Mouse (Mus musculus) embryonic facial prominence, embryonic 10.5 days (tissue): ENCODE results near the gene Gm13420. TPM values are rescaled to one million over a fixed set of nuclear protein-coding genes. Genes with fewer than 3 reads are reported as not detected.
"Not testable (repeated sequence)": the region's sequence is repeated elsewhere in the genome, so short reads cannot be mapped to it uniquely, and the experiment has no call there.

Source experiments
- DNase-seq: peaks from one replicate; pipeline ENCODE4 v3.0.0-alpha.2; 2017; ENCODE audit warnings: low spot score
- H3K27ac ChIP-seq: fragments of 300-500 bp; sonication (generic); replicated peaks from 2 replicates; pipeline ENCODE4 v1.5.1; 2016; ENCODE audit warnings: mild to moderate bottlenecking
- H3K27me3 ChIP-seq: fragments of 300-500 bp; sonication (generic); replicated peaks from 2 replicates; pipeline ENCODE4 v1.6.1; 2016; ENCODE audit warnings: low read depth, mild to moderate bottlenecking; ENCODE audit not compliant: poor library complexity, severe bottlenecking
- H3K36me3 ChIP-seq: fragments of 300-500 bp; sonication (generic); replicated peaks from 2 replicates; pipeline ENCODE4 v1.6.1; 2016; ENCODE audit warnings: mild to moderate bottlenecking, moderate library complexity
- H3K4me1 ChIP-seq: fragments of 300-500 bp; sonication (generic); 2 replicates; pipeline ENCODE4 v1.6.1; 2016
- H3K4me3 ChIP-seq: fragments of 300-500 bp; sonication (generic); 2 replicates; pipeline ENCODE4 v1.5.1; 2016; ENCODE audit warnings: mild to moderate bottlenecking, moderate library complexity
- H3K9me3 ChIP-seq: fragments of 300-500 bp; sonication (generic); 2 replicates; pipeline ENCODE4 v1.6.1; 2016; ENCODE audit warnings: mild to moderate bottlenecking
- WGBS: fragments of 180-500 bp; shearing (Covaris S2); methylation state at CpG from one replicate; pipeline ENCODE4 v1.1.7; 2016; 5-methylcytosine and 5-hydroxymethylcytosine counted together
- polyA plus RNA-seq: library from polyadenylated mRNA; unstranded; fragments of >200 nt; fragmentation: Nextera tagmentation; extraction: Ambion mirVana; gene quantifications from 2 replicates; pipeline ENCODE4 v1.2.1, GENCODE M21; 2016

Gm13420 gene
- not detected in 2 replicates for polyA plus RNA-seq

DNA sequence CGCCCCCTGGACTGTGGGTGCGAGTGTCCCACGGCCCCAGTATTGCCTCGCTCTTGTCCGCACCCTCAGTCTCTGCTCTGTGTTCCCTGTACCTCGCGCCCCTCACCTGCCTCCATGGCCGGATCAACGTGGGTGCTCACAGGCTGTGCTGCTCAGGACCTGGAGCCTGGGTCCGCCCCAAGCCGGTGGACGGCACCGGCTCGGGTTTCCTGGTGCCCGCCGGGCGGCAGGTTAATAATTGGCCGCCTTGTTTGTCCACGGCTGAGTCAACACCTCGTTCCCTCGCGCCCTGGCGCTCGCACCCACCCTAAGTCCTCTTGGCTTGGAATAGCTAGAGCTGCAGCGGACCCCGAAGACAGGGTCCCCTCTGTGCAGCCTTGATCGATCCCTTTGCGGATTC lies at the start of gene Gm13420:
Gene Gm13420 (minus strand): TSS at position 189 of the 400 bp plus-strand sequence.
- Histone ChIP-seq H3K9me3 (0 out of 2 replicates have a peak, but pooled peaks cover 4% of the 10 kb centered on the region), H3K4me3 (peak within 1 kb of the TSS; percentile 34), H3K27me3 (peaks cover 71% of the 10 kb centered on the region), H3K27ac (no peak within 1 kb of the TSS), H3K36me3 (no peaks in the 10 kb centered on the region), H3K4me1 (peaks cover 25% of the 10 kb centered on the region)
- DNase-seq: peak; percentile 32
- WGBS: 4% methylated on average over 28 of the region's 28 CpGs

DNA sequence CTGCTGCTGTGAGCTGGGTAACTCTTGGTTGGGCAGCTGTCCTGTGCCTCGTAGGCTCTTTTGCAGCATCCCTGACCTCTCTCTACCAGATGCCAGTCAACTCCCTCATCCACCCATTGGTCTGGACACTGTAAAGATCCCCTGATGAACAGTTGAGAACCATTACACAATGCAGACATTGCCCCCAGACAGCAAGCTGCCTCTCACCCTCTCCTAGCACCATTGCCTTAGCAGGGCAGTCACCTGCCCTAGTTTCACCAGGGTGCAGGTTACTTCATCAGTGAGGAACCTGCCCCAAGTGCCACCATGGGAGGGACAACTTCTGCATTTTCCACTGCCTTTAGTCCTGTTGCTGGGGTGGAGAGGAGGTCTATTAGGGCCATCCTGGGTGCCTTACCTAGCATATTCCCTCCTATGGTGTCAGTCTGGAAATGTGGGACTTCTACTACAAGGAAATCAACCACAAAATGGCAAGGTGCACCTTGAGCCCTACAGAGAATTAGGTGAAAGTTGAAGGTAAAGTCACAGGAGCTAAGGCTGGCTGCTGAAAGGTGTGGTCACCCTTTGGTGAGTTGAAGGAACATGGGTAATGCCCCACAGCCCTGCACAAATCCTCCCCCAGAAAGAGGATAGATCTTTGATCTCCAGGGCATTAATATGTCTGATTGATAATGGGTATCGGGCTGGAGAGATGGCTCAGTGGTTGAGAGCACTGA lies 41.4 kb upstream of the Gm13420 start:
- H3K27me3 ChIP-seq: no peaks in the 10 kb centered on the region
- no peak overlapping the region for H3K27ac ChIP-seq
- peaks cover 14% of the 10 kb centered on the region for H3K4me1 ChIP-seq
- H3K9me3 ChIP-seq: no peaks in the 10 kb centered on the region
- DNase-seq: no peak
- 94% methylated on average over 2 of the region's 2 CpGs for WGBS
- peaks cover 73% of the 10 kb centered on the region for H3K36me3 ChIP-seq
- no peak overlapping the region for H3K4me3 ChIP-seq

DNA sequence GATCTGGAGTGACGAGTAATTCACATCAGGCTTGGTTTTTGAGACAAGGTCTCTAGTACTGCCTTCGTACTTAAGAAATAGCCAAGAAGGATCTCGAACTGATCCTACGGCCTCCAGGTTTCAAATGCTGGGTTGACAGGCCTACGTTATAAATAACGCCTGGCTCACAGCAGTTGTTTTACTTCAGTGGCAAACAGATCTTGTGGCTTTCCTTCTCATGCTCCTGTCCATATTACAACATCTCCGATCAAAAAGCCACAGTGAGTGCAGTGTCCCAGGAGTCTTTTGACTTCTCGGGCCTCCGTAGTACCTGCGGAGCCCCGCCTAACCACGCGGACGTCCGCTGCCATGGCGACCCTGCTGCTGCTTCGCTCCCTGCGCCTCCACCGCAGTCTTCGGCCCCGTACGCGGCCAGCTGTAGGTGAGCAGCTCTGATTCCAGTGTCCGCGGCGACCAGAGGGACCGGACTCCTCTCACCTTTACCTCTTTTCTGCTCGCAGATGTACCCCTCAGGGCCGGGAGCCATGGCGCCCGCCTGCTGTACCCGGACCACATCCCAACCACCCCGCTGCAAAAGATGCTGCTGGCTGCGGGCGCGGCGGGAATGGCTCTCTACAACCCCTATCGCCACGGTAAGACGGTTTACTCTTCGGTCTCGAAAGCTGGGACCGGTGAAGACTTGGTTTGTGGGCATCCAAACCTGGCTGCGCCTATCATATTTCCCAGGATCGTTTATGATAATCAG lies 36.6 kb upstream of the Gm13420 start, which contains the start of gene Trub2:
Gene Trub2 (minus strand): TSS at position 566 of the 745 bp plus-strand sequence.
- peak within 1 kb of the TSS; percentile 84 for H3K27ac ChIP-seq
- H3K4me3 ChIP-seq: peak within 1 kb of the TSS; percentile 75
- under 1% methylated on average over 45 of the region's 45 CpGs for WGBS
- no peaks in the 10 kb centered on the region for H3K9me3 ChIP-seq
- H3K4me1 ChIP-seq: peaks cover 23% of the 10 kb centered on the region
- no peaks in the 10 kb centered on the region for H3K27me3 ChIP-seq
- peak; percentile 86 for DNase-seq
- H3K36me3 ChIP-seq: peaks cover 69% of the 10 kb centered on the region

DNA sequence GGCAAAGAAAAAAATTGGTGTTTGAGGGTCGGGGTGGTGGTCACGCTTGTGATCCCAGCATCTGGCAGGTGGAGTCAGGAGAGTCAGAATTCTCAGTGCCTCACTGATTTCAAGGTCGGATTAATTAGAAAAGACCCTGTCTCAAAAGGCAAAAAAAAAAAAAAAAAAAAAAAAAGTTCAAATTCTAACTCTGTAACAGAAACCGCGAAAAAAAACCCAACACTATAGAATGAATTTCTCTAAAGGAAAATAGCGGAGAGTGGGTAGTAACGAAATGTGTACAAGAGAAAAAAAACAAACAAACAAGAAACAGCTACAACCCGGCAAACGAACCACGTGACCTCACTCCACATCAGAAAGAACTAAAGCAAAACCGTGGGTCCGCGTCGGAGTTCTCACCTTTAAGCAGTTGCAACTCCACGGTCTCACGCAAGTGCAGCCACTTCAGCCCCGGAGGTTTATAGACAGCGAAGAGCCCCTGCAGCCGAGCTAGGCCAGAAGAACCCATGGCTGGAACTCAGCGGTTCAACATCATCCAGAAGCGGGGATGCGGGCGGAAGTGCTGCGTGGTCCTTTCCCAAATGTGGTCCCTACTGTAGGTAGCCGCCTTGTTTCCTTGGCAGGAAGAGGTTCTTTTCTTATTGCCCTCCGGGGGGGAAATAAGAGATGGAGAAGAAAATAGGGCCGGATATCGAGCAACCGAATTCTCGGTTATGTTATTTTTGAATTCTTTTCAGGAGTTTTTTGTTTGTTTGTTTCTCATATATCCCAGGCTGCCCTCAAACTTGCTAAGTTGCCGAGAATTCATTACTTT lies 35.8 kb upstream of the Gm13420 start, which contains the start of gene Coq4:
Gene Coq4 (plus strand): TSS at position 390 of the 814 bp plus-strand sequence.
- Histone ChIP-seq H3K9me3 (peaks cover 2% of the 10 kb centered on the region; the same call in 1 of the 2 replicates), H3K4me1 (peaks cover 23% of the 10 kb centered on the region), H3K36me3 (peaks cover 69% of the 10 kb centered on the region), H3K27me3 (no peaks in the 10 kb centered on the region), H3K4me3 (peak within 1 kb of the TSS; percentile 75), H3K27ac (peak within 1 kb of the TSS; percentile 84)
- 2% methylated on average over 31 of the region's 31 CpGs for WGBS
- peak; percentile 91 for DNase-seq

DNA sequence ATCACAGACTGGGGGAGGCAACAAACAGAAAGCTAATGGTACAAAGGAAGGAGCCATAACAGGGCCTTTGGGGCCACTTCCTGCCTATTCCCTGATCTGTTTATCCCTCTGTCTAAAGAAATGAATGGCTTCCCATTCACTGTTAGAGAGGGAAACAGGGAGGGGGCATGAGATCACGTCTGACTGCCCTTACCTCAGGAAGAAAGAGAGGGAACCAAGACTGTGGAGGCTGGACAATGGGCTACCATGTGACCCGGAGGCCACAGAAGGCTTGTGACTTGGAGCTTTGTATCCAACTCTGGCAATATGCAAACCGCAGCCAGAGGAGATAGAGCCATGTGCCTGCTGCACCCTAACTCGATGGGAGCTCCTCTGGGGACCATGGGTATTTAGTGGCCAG lies 32.8 kb upstream of the Gm13420 start:
- no peak for DNase-seq

DNA sequence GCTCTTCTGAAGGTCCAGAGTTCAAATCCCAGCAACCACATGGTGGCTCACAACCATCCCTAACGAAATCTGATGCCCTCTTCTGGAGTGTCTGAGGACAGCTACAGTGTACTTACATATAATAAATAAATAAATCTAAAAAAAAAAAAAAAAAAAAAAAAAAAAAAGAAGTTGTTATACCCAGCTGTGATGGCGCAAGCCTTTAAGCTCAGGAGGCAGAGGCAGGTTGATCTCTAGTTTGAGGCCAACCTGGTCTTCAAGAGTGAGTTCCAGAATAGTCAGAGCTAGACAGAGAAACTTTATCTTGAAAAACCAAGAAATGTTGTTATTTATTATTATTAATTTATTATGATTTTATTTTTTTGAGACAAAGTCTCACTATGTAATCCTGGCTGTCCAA lies 29.8 kb upstream of the Gm13420 start:
- H3K27me3 ChIP-seq, H3K27ac ChIP-seq, H3K4me3 ChIP-seq, DNase-seq, H3K4me1 ChIP-seq: not testable (repeated sequence)
- 94% methylated on average over 2 of the region's 2 CpGs for WGBS
- peaks cover 99% of the 10 kb centered on the region for H3K36me3 ChIP-seq
- peaks cover 11% of the 10 kb centered on the region for H3K9me3 ChIP-seq

More for the DNA sequence above, 32.8 kb upstream of the Gm13420 start:
- Histone ChIP-seq H3K27ac (no peak overlapping the region), H3K27me3 (no peaks in the 10 kb centered on the region), H3K4me1 (peaks cover 20% of the 10 kb centered on the region), H3K4me3 (no peak overlapping the region), H3K9me3 (peaks cover 11% of the 10 kb centered on the region), H3K36me3 (peaks cover 72% of the 10 kb centered on the region)
- WGBS: 70% methylated on average over 4 of the region's 4 CpGs

DNA sequence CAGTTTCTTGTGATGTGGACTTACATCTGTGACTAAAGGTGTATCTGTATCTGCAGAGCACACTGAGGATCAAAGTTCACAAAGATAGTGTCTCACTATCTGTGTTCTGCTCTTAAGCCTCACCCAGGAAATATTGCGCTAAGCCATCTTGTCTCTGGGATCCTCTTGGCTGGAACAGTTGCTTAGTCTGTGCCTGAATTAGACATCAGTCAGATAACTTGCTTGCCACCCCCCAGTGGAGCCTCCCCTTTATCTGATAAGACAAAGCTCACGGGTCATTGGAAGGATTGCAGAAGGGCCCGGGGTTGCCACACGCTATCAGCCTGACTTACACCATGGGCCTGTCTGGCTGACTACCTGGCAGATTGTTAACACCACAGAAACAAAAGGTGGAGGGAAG lies 21.8 kb upstream of the Gm13420 start:
- H3K4me3 ChIP-seq: no peak overlapping the region
- H3K4me1 ChIP-seq: no peaks in the 10 kb centered on the region
- no peak overlapping the region for H3K27ac ChIP-seq
- H3K27me3 ChIP-seq: no peaks in the 10 kb centered on the region
- H3K36me3 ChIP-seq: peaks cover 59% of the 10 kb centered on the region
- no peak for DNase-seq
- 90% methylated on average over 4 of the region's 4 CpGs for WGBS
- H3K9me3 ChIP-seq: no peaks in the 10 kb centered on the region

DNA sequence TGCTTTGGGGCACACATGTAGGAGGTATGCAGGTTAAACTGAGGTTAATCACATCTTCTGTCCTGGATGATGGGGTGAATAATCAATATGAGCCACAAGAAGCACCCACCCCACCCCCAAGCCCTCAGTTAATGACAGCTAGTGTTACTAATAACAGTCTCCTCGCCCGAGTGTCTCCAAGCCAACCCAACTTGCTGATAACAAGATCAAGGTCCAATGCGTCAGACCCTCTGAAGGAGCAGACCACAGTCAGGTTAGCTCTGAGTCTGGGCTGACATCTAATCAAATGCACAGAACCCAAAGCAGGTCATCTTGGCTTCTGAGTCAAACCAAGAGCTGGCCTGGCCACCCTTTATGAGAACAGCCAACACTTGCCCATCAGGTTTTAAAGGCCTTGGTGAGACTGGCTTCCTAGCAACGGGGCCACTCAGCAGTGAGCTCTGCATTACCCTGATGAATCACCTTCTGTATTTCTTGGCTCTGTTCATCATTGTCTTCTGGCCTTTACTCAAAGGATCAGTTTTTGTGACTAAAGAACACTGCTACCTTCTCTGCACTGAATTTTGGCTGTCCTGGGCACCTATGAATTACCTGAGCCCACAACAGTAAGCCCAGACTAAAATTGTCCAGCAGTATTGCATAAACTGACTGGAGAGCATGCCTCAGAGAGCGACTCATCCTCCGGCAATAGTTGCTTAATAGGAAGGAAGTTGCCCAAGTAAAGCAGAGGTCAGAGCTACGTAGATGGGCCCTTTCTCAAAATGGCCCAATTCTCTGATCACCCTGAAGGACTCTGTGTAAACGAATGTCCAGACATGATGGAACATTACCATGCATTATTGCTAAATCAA lies 20.4 kb upstream of the Gm13420 start:
- 85% methylated on average over 8 of the region's 8 CpGs for WGBS

DNA sequence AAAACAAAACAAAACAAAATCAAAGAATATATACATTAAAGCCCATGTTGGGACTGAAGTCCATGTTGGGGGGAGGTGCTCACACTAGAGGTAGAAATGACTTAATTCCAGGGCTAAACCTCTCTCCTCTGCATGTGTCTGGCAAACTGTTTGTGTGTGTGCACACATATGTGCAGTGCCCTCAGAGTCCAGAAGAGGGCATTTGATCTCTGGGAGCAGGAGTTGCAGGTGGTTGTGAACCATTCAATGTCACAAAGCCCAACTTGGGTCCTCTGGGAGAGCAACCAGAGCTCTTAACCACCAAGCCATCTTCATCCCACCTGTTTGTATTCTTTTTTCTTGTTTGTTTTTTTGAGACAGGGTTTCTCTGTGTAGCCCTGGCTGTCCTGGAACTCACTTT lies 18.7 kb upstream of the Gm13420 start:
- no peak overlapping the region for H3K4me3 ChIP-seq
- no peaks in the 10 kb centered on the region for H3K4me1 ChIP-seq
- no peak for DNase-seq
- H3K27ac ChIP-seq: no peak overlapping the region
- no peaks in the 10 kb centered on the region for H3K27me3 ChIP-seq
- no peaks in the 10 kb centered on the region for H3K9me3 ChIP-seq
- peaks cover 30% of the 10 kb centered on the region for H3K36me3 ChIP-seq

More for the DNA sequence above, 20.4 kb upstream of the Gm13420 start:
- no peak overlapping the region for H3K4me3 ChIP-seq
- no peaks in the 10 kb centered on the region for H3K9me3 ChIP-seq
- no peaks in the 10 kb centered on the region for H3K27me3 ChIP-seq
- H3K36me3 ChIP-seq: peaks cover 44% of the 10 kb centered on the region
- no peaks in the 10 kb centered on the region for H3K4me1 ChIP-seq
- DNase-seq: no peak
- H3K27ac ChIP-seq: no peak overlapping the region

DNA sequence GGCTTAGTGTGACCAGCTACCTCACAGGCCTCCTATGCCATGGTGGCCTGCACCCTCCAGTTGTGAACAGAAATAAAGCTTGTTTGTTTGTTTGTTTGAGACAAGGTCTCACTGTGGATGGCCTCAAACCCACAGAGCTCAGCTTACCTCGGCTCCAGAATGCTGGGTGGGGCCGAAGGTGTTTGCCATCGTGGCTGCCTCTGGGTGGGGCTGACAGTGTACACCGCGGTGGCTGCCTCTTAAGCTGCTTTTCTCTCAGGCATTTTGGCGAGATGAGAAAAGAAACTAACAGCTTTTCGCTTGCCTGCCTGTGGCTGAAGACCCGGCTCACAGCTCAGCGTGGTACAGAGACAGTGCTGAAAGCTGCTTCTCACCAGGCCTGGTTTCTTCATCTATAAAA lies 17.4 kb upstream of the Gm13420 start:
- no peak for DNase-seq
- H3K4me1 ChIP-seq: no peaks in the 10 kb centered on the region
- H3K27ac ChIP-seq: no peak overlapping the region
- H3K9me3 ChIP-seq: no peaks in the 10 kb centered on the region
- H3K4me3 ChIP-seq: no peak overlapping the region
- 70% methylated on average over 9 of the region's 9 CpGs for WGBS
- H3K36me3 ChIP-seq: peaks cover 23% of the 10 kb centered on the region
- no peaks in the 10 kb centered on the region for H3K27me3 ChIP-seq

DNA sequence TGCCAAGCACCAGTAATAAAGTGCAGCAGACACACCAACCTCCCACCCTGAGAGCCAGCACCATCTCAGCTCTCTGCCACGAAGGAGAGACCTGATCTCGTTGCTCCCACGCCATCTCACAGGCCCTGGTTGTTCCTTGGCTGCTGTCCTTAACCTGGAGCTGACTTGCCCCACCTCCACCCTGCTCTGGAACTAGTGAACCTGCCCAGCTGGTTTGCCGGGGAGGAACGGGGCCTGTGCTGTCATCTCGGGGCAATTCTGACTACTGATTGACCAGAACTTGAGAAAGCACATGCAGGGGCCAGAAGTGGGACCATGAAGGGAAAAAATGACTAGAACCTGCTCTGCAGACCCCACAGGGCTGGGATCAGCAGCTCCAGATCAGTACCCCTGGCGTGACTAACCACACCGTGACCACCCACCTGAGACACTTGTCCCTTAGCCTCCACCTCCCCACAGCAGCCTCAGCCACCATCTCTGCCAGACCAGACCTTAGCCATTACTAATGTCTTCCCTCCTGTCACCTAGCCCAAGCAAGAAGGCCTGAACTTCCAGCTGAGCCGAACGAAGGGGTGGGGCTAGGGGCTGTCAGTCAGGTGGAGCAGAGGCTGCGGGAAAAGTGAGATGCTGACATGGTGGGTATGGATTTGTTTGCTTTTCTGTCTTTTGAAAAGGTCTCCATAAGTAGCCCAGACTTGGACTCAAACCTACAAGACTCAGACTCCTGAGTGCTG lies 16.7 kb upstream of the Gm13420 start:
- Histone ChIP-seq H3K36me3 (peaks cover 16% of the 10 kb centered on the region), H3K9me3 (no peaks in the 10 kb centered on the region), H3K27ac (no peak overlapping the region), H3K27me3 (no peaks in the 10 kb centered on the region), H3K4me3 (no peak overlapping the region), H3K4me1 (no peaks in the 10 kb centered on the region)
- 71% methylated on average over 11 of the region's 11 CpGs for WGBS
- DNase-seq: no peak
